Mouse (Mus musculus): ENCODE measurements around the gene Tk2.
"Not testable (repeated sequence)": the region's sequence is repeated elsewhere in the genome, so short reads cannot be mapped to it uniquely, and the experiment has no call there.

DNA sequence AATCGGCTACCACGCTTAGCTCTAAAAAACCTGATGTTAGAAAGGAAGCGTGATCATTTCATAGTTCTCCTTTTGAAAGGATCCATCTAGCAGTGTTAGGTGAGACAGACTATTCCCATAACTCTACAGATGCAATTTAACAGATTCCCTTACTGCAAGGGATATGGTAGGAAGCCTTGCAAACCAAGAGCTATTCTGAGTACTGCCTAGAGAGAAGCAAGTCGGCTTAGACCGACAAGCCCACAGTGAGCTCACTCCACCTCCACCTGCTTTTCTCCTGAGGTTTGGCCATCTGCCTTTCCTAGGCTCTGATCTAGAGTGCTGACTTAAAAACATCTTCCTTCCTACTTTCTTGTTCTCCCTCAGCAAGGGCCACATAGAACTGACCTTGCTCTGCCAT, 13.4 kb upstream of the Tk2 start:
- not testable (repeated sequence) for TF ChIP-seq CTCF (IDR thresholded peaks at IDR 0.05; ENCODE audit: borderline replicate concordance, extremely low read depth, insufficient read depth, insufficient read length); POLR2A (IDR thresholded peaks at IDR 0.05; ENCODE audit: borderline replicate concordance, extremely low read depth, insufficient read depth, insufficient read length, poor library complexity, severe bottlenecking)
